Mouse (Mus musculus) liver (tissue): ENCODE measurements at regions not wholly inside any gene's neighbourhood (a gene's known extent, or its start where the extent isn't known, plus 50 kb on each side); places are given as distances from the start of the nearest gene placed in this dataset.
A peak's percentile ranks its signal among the peaks of the same experiment; 100 is the strongest.

ENCODE experiments used
- DNase-seq: peaks from one replicate; pipeline ENCODE4 v3.0.0-alpha.2; 2020; ENCODE audit warnings: mixed read lengths

DNA sequence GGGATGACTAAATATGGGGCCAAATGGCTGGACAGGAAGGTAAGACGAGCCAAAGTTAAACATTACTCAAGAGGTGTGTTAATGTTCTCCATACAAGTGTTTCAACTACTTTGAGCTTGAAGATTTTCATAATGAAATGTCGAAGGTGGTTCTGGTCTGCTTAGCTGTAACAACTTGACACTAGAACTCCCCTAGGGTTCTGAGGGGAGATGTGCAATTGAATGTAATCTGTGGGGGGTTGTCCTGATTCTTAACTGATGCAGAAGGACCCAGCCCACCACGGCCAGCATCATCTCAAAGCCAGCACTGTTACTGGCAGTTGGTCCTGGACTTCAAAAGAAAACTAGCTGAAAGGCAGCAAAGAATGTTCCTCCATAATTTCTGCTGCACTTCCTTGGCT, 55.3 kb downstream of the Gpr88 start:
- no peak for DNase-seq

GRCm38 (mm10) chr3:116194701-116195100, 58.6 kb downstream of the Gpr88 start:
- no peak for DNase-seq

DNA sequence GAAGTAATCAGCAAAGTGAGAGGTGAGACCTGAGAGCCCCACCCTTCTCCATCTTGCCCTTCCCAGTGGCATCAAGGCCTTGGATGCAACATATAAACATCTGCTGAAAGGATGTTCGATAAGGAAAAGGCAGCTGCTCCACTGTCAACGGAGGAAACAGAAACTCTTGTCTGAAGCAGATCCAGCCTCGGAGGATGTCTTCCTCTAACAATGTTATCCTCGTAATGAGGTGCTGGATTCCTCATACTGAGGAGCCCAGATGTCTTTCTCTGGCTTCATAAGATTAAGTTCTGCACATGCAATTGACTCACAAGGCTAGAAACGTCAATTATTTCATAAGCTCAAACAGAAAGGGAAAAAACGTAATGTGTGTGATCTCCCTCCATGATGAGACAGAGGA, 61.8 kb upstream of the Vcam1 start:
- no peak for DNase-seq

DNA sequence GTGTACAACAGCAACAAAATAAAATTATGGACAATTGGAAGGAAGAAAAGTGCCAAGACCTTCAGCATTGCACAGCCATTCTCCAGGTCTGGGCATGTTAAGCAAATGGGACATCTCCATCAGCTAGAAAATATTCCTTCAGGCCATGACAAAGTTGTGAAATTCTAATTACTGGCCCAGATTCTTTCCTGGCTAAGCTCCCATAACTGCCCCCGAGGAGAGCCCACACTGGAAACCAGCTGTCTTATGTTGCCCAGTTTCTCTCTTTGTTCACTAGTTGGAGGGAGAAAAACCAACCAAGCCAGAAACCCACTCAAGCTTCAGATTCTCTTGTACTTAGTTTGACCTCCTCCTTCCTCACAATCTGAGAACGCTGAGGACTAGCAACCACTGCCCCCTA, 61.2 kb upstream of the Vcam1 start:
- no peak for DNase-seq

DNA sequence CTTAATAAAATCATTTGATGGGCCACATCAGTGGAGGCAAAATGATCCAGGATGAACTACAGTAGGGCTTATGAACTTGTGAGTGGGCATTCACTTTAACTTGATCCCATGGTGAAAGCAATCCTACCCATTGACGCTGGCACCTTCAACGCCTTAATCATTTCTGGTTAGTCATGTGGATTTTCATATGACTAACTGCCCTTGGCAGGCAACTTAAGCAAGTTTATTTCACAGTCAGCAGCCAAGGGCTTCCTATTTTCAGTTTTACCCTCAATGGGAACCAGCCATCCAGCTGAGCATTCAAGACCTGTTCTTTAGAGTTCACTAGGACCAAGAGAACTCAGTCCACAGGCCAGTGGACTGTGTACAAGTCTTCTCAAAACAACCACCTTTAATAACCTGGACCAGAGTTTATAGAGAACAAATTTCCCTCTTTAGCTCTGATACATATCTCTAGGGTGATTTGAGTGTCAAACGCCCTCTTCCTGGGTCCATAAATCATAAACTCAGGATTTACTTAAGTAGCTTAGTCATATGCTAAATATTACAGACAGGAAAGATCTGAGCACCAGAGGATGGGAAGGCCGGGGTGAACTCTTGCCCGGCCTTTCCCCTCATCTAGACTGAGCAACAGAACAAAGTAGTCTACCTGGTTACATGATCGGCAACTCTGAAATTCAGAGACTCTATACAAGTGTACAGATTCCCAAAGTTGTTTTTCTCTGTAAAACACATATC, 60.0 kb upstream of the Vcam1 start:
- DNase-seq, result no peak

- no peak for DNase-seq
Observed at GRCm38 (mm10) chr3:116185206-116185605, 55.7 kb upstream of the Vcam1 start.

- peak; percentile 13 for DNase-seq
Observed at GRCm38 (mm10) chr3:116184443-116184842, 55.0 kb upstream of the Vcam1 start.

DNA sequence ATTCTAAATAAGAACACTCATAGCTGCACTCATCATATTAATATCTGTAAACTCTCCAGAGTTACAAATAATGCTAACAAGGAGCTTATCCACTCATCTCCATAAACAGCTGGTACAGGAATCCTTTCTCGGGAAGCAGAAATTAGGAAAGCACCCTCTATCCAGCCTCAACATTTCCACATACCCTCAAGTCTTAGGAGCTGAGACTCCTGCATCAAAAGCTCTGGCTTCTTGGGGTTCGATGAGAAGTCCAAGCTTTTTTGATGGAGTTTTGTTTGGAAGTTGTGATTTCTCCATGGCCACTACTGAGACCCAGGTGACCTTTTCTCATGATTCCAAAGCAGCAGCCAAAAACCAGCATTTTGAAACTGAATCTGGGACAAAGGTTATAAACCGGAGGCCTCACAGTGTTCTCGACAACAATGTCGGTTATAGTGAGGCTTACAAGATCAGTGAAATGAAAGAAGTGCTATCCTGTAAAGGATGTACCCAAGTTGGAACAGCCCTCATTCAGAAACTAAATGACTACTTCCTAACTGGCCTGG, 50.9 kb upstream of the Vcam1 start:
- no peak for DNase-seq
